Mouse (Mus musculus): ENCODE data around the gene Shisa5. TPM values are rescaled to one million over a fixed set of nuclear protein-coding genes. Genes with fewer than 3 reads are reported as not detected.

Shisa5 gene
- 11.5 TPM for polyA plus RNA-seq (2014; fragmentation: Illumina TruSeq; extraction: RNeasy Lipid Tissue Mini Kit (QIAGEN cat#74804); ENCODE audit: low replicate concordance)

GRCm38 (mm10) chr9:109038086-109038895 is at the start of gene Shisa5:
Gene Shisa5, plus strand, starts transcription at chr9:109038565.

GRCm38 (mm10) chr9:108991428-108992084 is 46.8 kb upstream of the Shisa5 start, which contains the start of gene Pfkfb4:
Gene Pfkfb4, plus strand, starts transcription at chr9:108991778.

GRCm38 (mm10) chr9:109059136-109059903 is 21.0 kb downstream of the Shisa5 start, which contains the start of gene Trex1:
Gene Trex1, minus strand, starts transcription at chr9:109059734.

GRCm38 (mm10) chr9:109073661-109074573 is 35.6 kb downstream of the Shisa5 start, which contains the start of gene Atrip:
Gene Atrip, minus strand, starts transcription at chr9:109074124.

GRCm38 (mm10) chr9:109082124-109082800 is 43.9 kb downstream of the Shisa5 start, which contains the start of the genes Ccdc51 and Tma7:
Gene Ccdc51, plus strand, starts transcription at chr9:109082493.
Gene Tma7, minus strand, starts transcription at chr9:109082587.

GRCm38 (mm10) chr9:109095137-109095982 is 57.0 kb downstream of the Shisa5 start, which contains the start of gene Plxnb1:
Gene Plxnb1, plus strand, starts transcription at chr9:109095389.

Other genes with a start within 250 kb of the Shisa5 start
- 0.19 TPM for gene Nckipsd, start 230.2 kb upstream of the Shisa5 start, polyA plus RNA-seq (2014; fragmentation: Illumina TruSeq; extraction: RNeasy Lipid Tissue Mini Kit (QIAGEN cat#74804); ENCODE audit: low replicate concordance)
- not detected for gene Celsr3, start 212.2 kb upstream of the Shisa5 start, polyA plus RNA-seq (2014; fragmentation: Illumina TruSeq; extraction: RNeasy Lipid Tissue Mini Kit (QIAGEN cat#74804); ENCODE audit: low replicate concordance)
- gene Slc26a6, start 185.3 kb upstream of the Shisa5 start, polyA plus RNA-seq (2014; fragmentation: Illumina TruSeq; extraction: RNeasy Lipid Tissue Mini Kit (QIAGEN cat#74804); ENCODE audit: low replicate concordance), result 23.9 TPM
- 0.82 TPM for gene Tmem89, start 123.9 kb upstream of the Shisa5 start, polyA plus RNA-seq (2014; fragmentation: Illumina TruSeq; extraction: RNeasy Lipid Tissue Mini Kit (QIAGEN cat#74804); ENCODE audit: low replicate concordance)
- gene Uqcrc1, start 101.9 kb upstream of the Shisa5 start, polyA plus RNA-seq (2014; fragmentation: Illumina TruSeq; extraction: RNeasy Lipid Tissue Mini Kit (QIAGEN cat#74804); ENCODE audit: low replicate concordance), result 42.5 TPM
- not detected for gene Col7a1, start 85.0 kb upstream of the Shisa5 start, polyA plus RNA-seq (2014; fragmentation: Illumina TruSeq; extraction: RNeasy Lipid Tissue Mini Kit (QIAGEN cat#74804); ENCODE audit: low replicate concordance)
- not detected for gene Ucn2, start 52.6 kb upstream of the Shisa5 start, polyA plus RNA-seq (2014; fragmentation: Illumina TruSeq; extraction: RNeasy Lipid Tissue Mini Kit (QIAGEN cat#74804); ENCODE audit: low replicate concordance)
- 2.8 TPM for gene Pfkfb4, start 46.8 kb upstream of the Shisa5 start, polyA plus RNA-seq (2014; fragmentation: Illumina TruSeq; extraction: RNeasy Lipid Tissue Mini Kit (QIAGEN cat#74804); ENCODE audit: low replicate concordance)
- not detected for gene Trex1, start 21.2 kb downstream of the Shisa5 start, polyA plus RNA-seq (2014; fragmentation: Illumina TruSeq; extraction: RNeasy Lipid Tissue Mini Kit (QIAGEN cat#74804); ENCODE audit: low replicate concordance)
- 2.8 TPM for gene Atrip, start 35.6 kb downstream of the Shisa5 start, polyA plus RNA-seq (2014; fragmentation: Illumina TruSeq; extraction: RNeasy Lipid Tissue Mini Kit (QIAGEN cat#74804); ENCODE audit: low replicate concordance)
- 1.1 TPM for gene Ccdc51, start 43.9 kb downstream of the Shisa5 start, polyA plus RNA-seq (2014; fragmentation: Illumina TruSeq; extraction: RNeasy Lipid Tissue Mini Kit (QIAGEN cat#74804); ENCODE audit: low replicate concordance)
- gene Tma7, start 44.0 kb downstream of the Shisa5 start, polyA plus RNA-seq (2014; fragmentation: Illumina TruSeq; extraction: RNeasy Lipid Tissue Mini Kit (QIAGEN cat#74804); ENCODE audit: low replicate concordance), result 1,283 TPM
- gene Plxnb1, start 56.8 kb downstream of the Shisa5 start, polyA plus RNA-seq (2014; fragmentation: Illumina TruSeq; extraction: RNeasy Lipid Tissue Mini Kit (QIAGEN cat#74804); ENCODE audit: low replicate concordance), result 0.07 TPM
- not detected for gene Fbxw21, start 123.5 kb downstream of the Shisa5 start, polyA plus RNA-seq (2014; fragmentation: Illumina TruSeq; extraction: RNeasy Lipid Tissue Mini Kit (QIAGEN cat#74804); ENCODE audit: low replicate concordance)
- not detected for gene Fbxw13, start 157.4 kb downstream of the Shisa5 start, polyA plus RNA-seq (2014; fragmentation: Illumina TruSeq; extraction: RNeasy Lipid Tissue Mini Kit (QIAGEN cat#74804); ENCODE audit: low replicate concordance)
- gene Fbxw20, start 196.2 kb downstream of the Shisa5 start, polyA plus RNA-seq (2014; fragmentation: Illumina TruSeq; extraction: RNeasy Lipid Tissue Mini Kit (QIAGEN cat#74804); ENCODE audit: low replicate concordance), result not detected
- gene Fbxw14, start 249.1 kb downstream of the Shisa5 start, polyA plus RNA-seq (2014; fragmentation: Illumina TruSeq; extraction: RNeasy Lipid Tissue Mini Kit (QIAGEN cat#74804); ENCODE audit: low replicate concordance), result not detected